Mouse (Mus musculus) right cerebral cortex, adult 2 months (tissue): ENCODE measurements at regions not wholly inside any gene's neighbourhood (a gene's known extent, or its start where the extent isn't known, plus 50 kb on each side); places are given as distances from the start of the nearest gene placed in this dataset.

Experiments used
- DNase-seq, 2 experiments: peaks; one replicate each; pipeline ENCODE4 v3.0.0; 2021 to 2022; ENCODE audit warnings: low spot score in 2 of 2

- no peak for DNase-seq
Measured at GRCm38 (mm10) chr2:50932936-50933335, 216.0 kb downstream of the Rnd3 start.

GRCm38 (mm10) chr2:50921002-50921401 lies 227.9 kb downstream of the Rnd3 start:
- no peak for DNase-seq

- DNase-seq = peak; percentile 4 to 7
Measured at GRCm38 (mm10) chr2:50916323-50917221, 232.3 kb downstream of the Rnd3 start.

- DNase-seq = no peak
Measured at GRCm38 (mm10) chr2:50915149-50915548, 233.8 kb downstream of the Rnd3 start.

GRCm38 (mm10) chr2:50914176-50914575 lies 234.7 kb downstream of the Rnd3 start:
- no peak for DNase-seq

- DNase-seq = no peak
Measured at GRCm38 (mm10) chr2:50908762-50909161, 240.1 kb downstream of the Rnd3 start.

DNA sequence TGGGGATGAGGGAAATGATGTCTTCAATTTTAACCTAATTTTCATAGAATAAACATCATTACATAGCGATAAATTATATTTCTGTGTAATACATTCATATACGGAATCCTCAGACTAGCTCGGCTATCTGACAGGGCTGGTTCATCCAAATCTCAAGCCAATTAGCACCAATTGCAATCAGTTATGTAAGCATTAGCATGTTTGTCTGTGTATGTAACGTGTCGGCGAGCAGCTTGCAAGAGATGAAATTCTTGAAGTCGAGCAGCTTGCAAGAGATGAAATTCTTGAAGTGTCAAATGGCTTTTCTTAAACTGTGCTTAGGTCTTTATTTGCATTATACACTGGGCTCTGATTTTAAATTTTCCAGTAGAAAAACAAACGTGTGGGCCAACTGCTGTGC lies 246.2 kb downstream of the Rnd3 start:
- DNase-seq = no peak

DNA sequence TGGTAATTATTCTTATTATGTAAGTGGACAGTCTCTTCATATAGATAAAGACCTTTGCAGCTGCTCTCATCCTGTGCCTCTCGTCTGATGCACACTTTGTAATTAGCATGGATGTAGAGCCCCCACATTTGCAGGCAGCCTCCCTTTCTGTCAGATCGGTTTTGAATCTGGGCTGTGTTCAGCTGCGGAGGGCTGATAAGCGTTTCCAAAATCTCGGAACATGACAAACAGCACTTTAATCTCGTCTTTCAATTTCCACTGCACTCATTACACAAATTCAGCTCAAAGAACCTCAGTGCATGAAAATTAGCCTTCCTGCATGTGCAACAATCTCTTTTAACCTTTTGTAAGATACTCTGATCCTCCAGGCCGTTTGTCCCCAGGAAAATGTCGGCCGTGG lies 246.7 kb downstream of the Rnd3 start:
- DNase-seq = no peak

GRCm38 (mm10) chr2:50888992-50889391 lies 259.9 kb downstream of the Rnd3 start:
- no peak for DNase-seq

- no peak for DNase-seq
Measured at GRCm38 (mm10) chr2:50887954-50888353, 261.0 kb downstream of the Rnd3 start.

GRCm38 (mm10) chr2:50885924-50886315 lies 263.0 kb downstream of the Rnd3 start:
- DNase-seq = no peak

GRCm38 (mm10) chr2:50885280-50885923 lies 263.5 kb downstream of the Rnd3 start:
- DNase-seq = no peak

DNA sequence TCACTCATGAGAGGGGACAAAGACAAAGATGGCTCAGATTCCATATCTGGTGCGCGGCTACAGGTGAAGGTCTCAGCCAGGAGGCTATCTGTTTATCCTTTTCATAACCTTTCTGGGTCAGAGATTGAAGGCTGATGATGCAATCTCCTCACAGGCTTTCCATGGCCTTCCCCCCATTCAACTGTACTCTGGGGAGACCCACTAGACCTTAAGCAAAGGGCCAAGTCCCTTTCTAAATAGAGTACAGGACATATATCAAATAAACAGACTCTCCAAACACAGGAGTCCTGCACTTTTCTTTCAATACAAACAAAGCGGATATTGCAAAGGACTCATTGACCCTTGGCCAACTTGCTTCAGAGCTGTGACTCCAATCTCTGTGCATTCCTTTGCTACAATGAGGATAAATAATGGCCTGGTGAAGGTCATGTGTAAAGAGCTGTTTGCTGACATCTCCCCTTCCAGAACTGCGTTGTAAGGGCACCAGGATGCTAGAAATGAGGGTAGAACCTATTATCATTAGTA lies 267.3 kb downstream of the Rnd3 start:
- no peak for DNase-seq

DNA sequence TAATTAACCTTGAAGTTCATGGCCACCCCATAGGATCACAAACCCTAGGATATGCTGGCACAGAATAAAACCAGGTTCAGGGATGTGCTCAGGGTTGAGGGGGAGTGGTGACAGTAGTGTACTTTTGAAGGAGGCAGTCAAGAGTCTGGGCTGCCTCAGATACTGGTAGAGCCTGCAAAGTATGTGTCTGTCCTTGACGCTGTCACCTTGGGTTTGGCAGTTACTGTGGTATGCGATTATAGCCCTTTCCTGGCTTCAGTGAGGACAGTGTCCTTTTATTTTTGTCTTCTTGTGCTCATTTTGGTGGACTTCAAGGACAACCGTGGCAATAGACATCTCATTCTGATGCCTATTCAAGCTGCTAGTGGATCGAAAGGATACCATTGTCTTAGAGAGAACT lies 268.1 kb downstream of the Rnd3 start:
- DNase-seq = no peak

DNA sequence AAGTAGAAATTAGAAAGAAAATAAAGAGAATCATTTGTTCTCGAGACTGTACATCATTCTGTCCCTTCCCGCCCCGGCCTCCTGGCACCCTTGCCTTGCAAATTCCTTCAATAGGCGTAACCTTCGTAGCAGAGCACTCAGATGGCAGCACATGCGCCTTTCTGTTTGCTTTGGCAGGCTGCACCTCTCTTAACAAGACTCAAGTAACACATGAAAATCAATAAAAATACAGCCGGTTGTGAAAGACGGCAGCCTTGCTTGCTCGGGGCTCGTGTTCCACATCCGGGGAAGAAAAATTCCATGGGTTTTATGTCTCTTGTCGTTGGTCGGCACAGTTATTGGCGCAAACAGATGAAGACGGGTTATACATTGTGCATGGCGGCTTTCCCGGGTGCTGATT lies 271.2 kb downstream of the Rnd3 start:
- DNase-seq = no peak

- DNase-seq = no peak
Measured at GRCm38 (mm10) chr2:50875072-50875471, 273.8 kb downstream of the Rnd3 start.

DNA sequence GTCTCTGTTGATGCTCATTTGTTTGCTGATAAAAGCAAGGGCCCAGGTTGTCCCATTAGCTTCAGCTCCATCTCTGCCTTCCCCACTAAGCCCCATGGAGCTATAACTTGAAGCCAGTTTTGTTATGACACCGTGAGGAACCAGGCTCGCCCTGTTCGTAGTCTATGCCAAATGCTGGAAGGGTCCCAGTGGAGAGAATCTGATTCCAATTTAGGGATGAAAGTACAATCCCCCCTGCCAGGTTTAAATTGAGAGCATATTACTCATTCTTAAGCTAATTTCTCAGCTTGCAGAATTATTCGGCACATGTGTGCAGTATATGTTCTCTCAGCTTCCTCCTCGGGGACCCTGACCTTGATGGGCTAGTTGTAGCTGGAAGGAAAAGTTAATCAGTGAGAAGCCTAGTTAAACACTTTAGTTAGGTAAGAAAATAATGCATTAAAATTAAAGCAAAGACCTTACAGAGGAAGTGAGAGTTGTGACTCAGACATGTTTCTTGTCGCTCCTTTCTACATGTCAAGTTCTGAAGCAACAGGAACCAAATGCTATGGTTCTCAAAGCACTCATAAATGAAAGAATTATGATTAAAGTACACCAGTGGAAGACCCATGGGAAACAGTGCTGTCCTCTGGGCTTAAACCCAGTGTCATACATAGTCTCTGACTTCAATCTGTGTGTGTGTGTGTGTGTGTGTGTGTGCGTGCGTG lies 295.2 kb downstream of the Rnd3 start:
- no peak for DNase-seq

DNA sequence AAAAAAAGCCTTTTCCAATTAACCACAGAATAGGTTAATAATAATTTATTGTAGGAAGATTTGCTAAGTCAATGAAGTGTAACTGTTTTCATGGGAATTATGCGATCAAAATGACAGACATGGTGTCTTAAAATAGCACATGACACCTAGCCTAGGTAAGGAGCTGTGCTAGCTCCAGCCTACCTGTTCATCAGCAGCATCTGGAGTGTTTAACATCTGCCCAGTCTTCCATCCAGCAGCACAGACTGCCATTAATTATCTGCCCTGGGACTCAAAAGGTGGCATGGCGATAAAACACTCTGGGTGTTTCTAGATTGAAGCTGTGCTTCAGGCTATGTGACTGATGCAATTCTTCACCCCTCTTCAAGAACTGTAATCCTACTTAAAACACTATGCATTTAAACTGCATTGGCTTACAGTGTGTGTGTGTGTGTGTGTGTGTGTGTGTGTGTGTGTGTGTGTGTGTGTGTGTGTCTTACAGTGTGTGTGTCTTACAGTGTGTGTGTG lies 296.4 kb downstream of the Rnd3 start:
- no peak for DNase-seq

- no peak for DNase-seq
Measured at GRCm38 (mm10) chr2:50850071-50850470, 298.8 kb downstream of the Rnd3 start.

DNA sequence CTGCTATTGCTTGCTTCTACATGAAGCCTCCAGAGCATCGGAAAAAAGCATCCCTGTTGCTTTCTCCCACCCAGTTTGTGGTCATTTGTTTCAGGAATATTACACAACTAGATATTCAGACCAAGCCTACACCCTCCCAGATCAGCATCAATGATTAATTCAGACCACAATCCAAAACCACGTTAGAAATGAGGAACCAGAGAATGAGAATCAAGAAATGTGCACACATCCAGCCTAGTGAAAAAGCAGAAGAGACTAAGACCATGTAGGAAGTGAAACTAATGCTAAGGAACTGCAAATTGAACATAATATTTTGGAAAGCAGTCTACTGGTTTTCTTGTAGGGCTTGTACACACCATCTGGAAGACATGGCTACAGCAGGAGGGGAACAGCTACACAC lies 307.0 kb downstream of the Rnd3 start:
- DNase-seq = no peak

- DNase-seq = no peak
Measured at GRCm38 (mm10) chr2:50835511-50836320, 313.2 kb downstream of the Rnd3 start.
